Mouse (Mus musculus): ENCODE measurements at regions not wholly inside any gene's neighbourhood (a gene's known extent, or its start where the extent isn't known, plus 50 kb on each side); places are given as distances from the start of the nearest gene placed in this dataset.

- no peak for DNase-seq (ENCODE audit: low read depth in 1 of 2, low spot score in 2 of 2)
Observed at GRCm38 (mm10) chr3:52647161-52647692, 369.8 kb downstream of the Cog6 start.

GRCm38 (mm10) chr3:52645156-52645555 is 371.9 kb downstream of the Cog6 start:
- no peak for DNase-seq (ENCODE audit: low read depth in 1 of 2, low spot score in 2 of 2)

- no peak for DNase-seq (ENCODE audit: low read depth in 1 of 2, low spot score in 2 of 2)
Observed at GRCm38 (mm10) chr3:52644178-52645128, 372.6 kb downstream of the Cog6 start.

- DNase-seq (ENCODE audit: low read depth in 1 of 2, low spot score in 2 of 2), result no peak
Observed at GRCm38 (mm10) chr3:52643796-52644177, 373.2 kb downstream of the Cog6 start.

GRCm38 (mm10) chr3:52643100-52643551 is 373.9 kb downstream of the Cog6 start:
- DNase-seq (ENCODE audit: low read depth in 1 of 2, low spot score in 2 of 2), result no peak

GRCm38 (mm10) chr3:52641226-52642181 is 373.4 kb downstream of the Foxo1 start:
- no peak for DNase-seq (ENCODE audit: low read depth in 1 of 2, low spot score in 2 of 2)

- DNase-seq (ENCODE audit: low read depth in 1 of 2, low spot score in 2 of 2), result no peak
Observed at GRCm38 (mm10) chr3:52640250-52641147, 372.4 kb downstream of the Foxo1 start.

- no peak for DNase-seq (ENCODE audit: low read depth in 1 of 2, low spot score in 2 of 2)
Observed at GRCm38 (mm10) chr3:52638816-52639215, 370.7 kb downstream of the Foxo1 start.

GRCm38 (mm10) chr3:52634353-52634752 is 366.2 kb downstream of the Foxo1 start:
- peak; percentile 26 to 37 for DNase-seq (ENCODE audit: low read depth in 1 of 2, low spot score in 2 of 2)

GRCm38 (mm10) chr3:52633491-52634100 is 365.5 kb downstream of the Foxo1 start:
- no peak for DNase-seq (ENCODE audit: low read depth in 1 of 2, low spot score in 2 of 2)

- DNase-seq (ENCODE audit: low read depth in 1 of 2, low spot score in 2 of 2), result no peak
Observed at GRCm38 (mm10) chr3:52632635-52633034, 364.5 kb downstream of the Foxo1 start.

- peak; percentile 16 to 60 for DNase-seq (ENCODE audit: low read depth in 1 of 2, low spot score in 2 of 2)
Observed at GRCm38 (mm10) chr3:52630209-52630608, 362.1 kb downstream of the Foxo1 start.

- no peak for DNase-seq (ENCODE audit: low read depth in 1 of 2, low spot score in 2 of 2)
Observed at GRCm38 (mm10) chr3:52625125-52625524, 357.0 kb downstream of the Foxo1 start.

GRCm38 (mm10) chr3:52622530-52622929 is 354.4 kb downstream of the Foxo1 start:
- no peak for DNase-seq (ENCODE audit: low read depth in 1 of 2, low spot score in 2 of 2)

GRCm38 (mm10) chr3:52621936-52622335 is 353.8 kb downstream of the Foxo1 start:
- no peak for DNase-seq (ENCODE audit: low read depth in 1 of 2, low spot score in 2 of 2)

GRCm38 (mm10) chr3:52618925-52619224 is 350.7 kb downstream of the Foxo1 start:
- DNase-seq (ENCODE audit: low read depth in 1 of 2, low spot score in 2 of 2), result no peak

GRCm38 (mm10) chr3:52618212-52618924 is 350.2 kb downstream of the Foxo1 start:
- no peak for DNase-seq (ENCODE audit: low read depth in 1 of 2, low spot score in 2 of 2)

GRCm38 (mm10) chr3:52617413-52618149 is 349.4 kb downstream of the Foxo1 start:
- no peak for DNase-seq (ENCODE audit: low read depth in 1 of 2, low spot score in 2 of 2)

GRCm38 (mm10) chr3:52611881-52612280 is 343.7 kb downstream of the Foxo1 start:
- no peak for DNase-seq (ENCODE audit: low read depth in 1 of 2, low spot score in 2 of 2)
